Comparison of ENCODE assay signal across 9 mouse cellular contexts in genomic region chr19:32358699-32359517, GRCm38 (mm10). TPM values are rescaled to one million over a fixed set of nuclear protein-coding genes. Genes with fewer than 3 reads are reported as not detected.
DNase-seq lines count a peak whose midpoint lies in the region; ATAC-seq and TF ChIP-seq lines count a peak whose summit lies in the region.
"Had no signal": no experiment of that assay in that cellular context is flagged by ENCODE, and none has a peak within 500 bp of the region (broad histone marks: within the 10 kb centered on the region; RNA-seq: fewer than 3 reads in every experiment).

No protein-coding gene starts in this region.

- ATAC-seq in embryonic facial prominence, embryonic 14.5 days (ENCODE audit: low read depth): peak; percentile 50; the same call in 1 of the 2 replicates
- peak; percentile 93 for ATAC-seq in intestine, embryonic 16.5 days
- peak; percentile 44 for ATAC-seq in midbrain, postnatal 0 days (ENCODE audit: low FRiP score)
- ATAC-seq: Patski had no signal

- H3K27ac ChIP-seq in left cerebral cortex, adult 2 months: no peak overlapping the region
- H3K27ac ChIP-seq in embryonic facial prominence, embryonic 14.5 days (replicated peaks; ENCODE audit: low read depth, low read length): no peak overlapping the region
- peak overlapping the region; percentile 27 for H3K27ac ChIP-seq in intestine, embryonic 16.5 days (ENCODE audit: low read length)
- H3K27ac ChIP-seq in midbrain, postnatal 0 days (ENCODE audit: low read depth, low read length): 0 out of 2 replicates have a peak overlapping the region, but pooled peaks have one; percentile 47

- H3K4me2 ChIP-seq in embryonic facial prominence, embryonic 14.5 days (ENCODE audit: low read depth, low read length): no peak overlapping the region
- peak overlapping the region; percentile 23; the same call in 1 of the 2 replicates for H3K4me2 ChIP-seq in intestine, embryonic 16.5 days (ENCODE audit: low read depth, low read length)
- peak overlapping the region; percentile 35 for H3K4me2 ChIP-seq in midbrain, postnatal 0 days (ENCODE audit: low read depth, low read length, poor library complexity, severe bottlenecking)

- H3K9ac ChIP-seq in embryonic facial prominence, embryonic 14.5 days (ENCODE audit: low read depth, low read length): no peak overlapping the region
- H3K9ac ChIP-seq in intestine, embryonic 16.5 days (ENCODE audit: low read depth, low read length): no peak overlapping the region
- H3K9ac ChIP-seq in midbrain, postnatal 0 days (replicated peaks; ENCODE audit: low read length, poor library complexity, severe bottlenecking): no peak overlapping the region

- no peaks in the 10 kb centered on the region for H3K27me3 ChIP-seq in embryonic facial prominence, embryonic 14.5 days (replicated peaks; ENCODE audit: control insufficient read depth, insufficient read depth, low read length)
- no peaks in the 10 kb centered on the region for H3K27me3 ChIP-seq in intestine, embryonic 16.5 days (replicated peaks; ENCODE audit: control insufficient read depth, insufficient read depth, low read length)
- no peaks in the 10 kb centered on the region for H3K27me3 ChIP-seq in midbrain, postnatal 0 days (ENCODE audit: insufficient read depth, low read length)
- H3K27me3 ChIP-seq: Patski had no signal

- 88% methylated on average over 12 of the region's 12 CpGs for WGBS in embryonic facial prominence, embryonic 14.5 days
- 39% methylated on average over 12 of the region's 12 CpGs for WGBS in intestine, embryonic 16.5 days
- 33% methylated on average over 12 of the region's 12 CpGs for WGBS in midbrain, postnatal 0 days

- no peak overlapping the region for H3K4me3 ChIP-seq in left cerebral cortex, adult 2 months
- H3K4me3 ChIP-seq in embryonic facial prominence, embryonic 14.5 days (ENCODE audit: low read depth, low read length): no peak overlapping the region
- H3K4me3 ChIP-seq in intestine, embryonic 16.5 days (ENCODE audit: low read length): peak overlapping the region; percentile 25; the same call in 1 of the 2 replicates
- H3K4me3 ChIP-seq in midbrain, postnatal 0 days (ENCODE audit: low read depth, low read length): no peak overlapping the region

- H3K36me3 ChIP-seq in embryonic facial prominence, embryonic 14.5 days (ENCODE audit: control insufficient read depth, insufficient read depth, low read length): no peaks in the 10 kb centered on the region
- no peaks in the 10 kb centered on the region for H3K36me3 ChIP-seq in intestine, embryonic 16.5 days (ENCODE audit: control insufficient read depth, insufficient read depth, low read length)
- no peaks in the 10 kb centered on the region for H3K36me3 ChIP-seq in midbrain, postnatal 0 days (ENCODE audit: insufficient read depth, low read length)

- TF ChIP-seq CTCF in left cerebral cortex, adult 2 months (IDR thresholded peaks at IDR 0.05): no peak
- no peak for TF ChIP-seq CTCF in midbrain, postnatal 0 days (IDR thresholded peaks at IDR 0.05)

- no peaks in the 10 kb centered on the region for H3K9me3 ChIP-seq in embryonic facial prominence, embryonic 14.5 days (ENCODE audit: control insufficient read depth, low read length)
- no peaks in the 10 kb centered on the region; the same call in 1 of the 2 replicates for H3K9me3 ChIP-seq in intestine, embryonic 16.5 days (ENCODE audit: control insufficient read depth, low read length)
- no peaks in the 10 kb centered on the region for H3K9me3 ChIP-seq in midbrain, postnatal 0 days (ENCODE audit: low read length)

- intact Hi-C loops in left cerebral cortex, postnatal 25 days (cut with DNase I): no loop called here
- intact Hi-C loops in left cerebral cortex, adult 2 months (cut with DNase I): no loop called here

- peak; percentile 51 to 53 for DNase-seq in left cerebral cortex, postnatal 25 days (ENCODE audit: low spot score in 2 of 2)
- no peak for DNase-seq in left cerebral cortex, adult 2 months (ENCODE audit: extremely low spot score in 1 of 2, low spot score in 2 of 2)
- no peak for DNase-seq in embryonic facial prominence, embryonic 14.5 days (ENCODE audit: low spot score)
- peak; percentile 57 for DNase-seq in midbrain, postnatal 0 days (ENCODE audit: low spot score)
- no peak for DNase-seq in urinary bladder, postnatal 10 days (ENCODE audit: low spot score)
- no peak for DNase-seq in cerebellum, postnatal 36 days
- DNase-seq: cerebellum, adult 9-11 months had no signal

- H3K4me1 ChIP-seq in embryonic facial prominence, embryonic 14.5 days (ENCODE audit: control insufficient read depth, insufficient read depth, low read length): peaks cover 12% of the 10 kb centered on the region
- peaks cover 25% of the 10 kb centered on the region for H3K4me1 ChIP-seq in intestine, embryonic 16.5 days (ENCODE audit: control insufficient read depth, insufficient read depth, low read length)
- peaks cover 4% of the 10 kb centered on the region; the same call in 1 of the 2 replicates for H3K4me1 ChIP-seq in midbrain, postnatal 0 days (ENCODE audit: insufficient read depth, low read length)

RNA-seq across cellular contexts. Expression of gene Sgms1, which starts 30.6 kb away (rescaled TPM):
- total RNA-seq in left cerebral cortex, postnatal 25 days (2021): 10 to 100 TPM; 44.2 to 53.5 TPM
- 10 to 100 TPM; 58.8 to 59.5 TPM for total RNA-seq in left cerebral cortex, adult 2 months (2021)
- 29.7 and 31.3 TPM in 2 replicates for polyA plus RNA-seq in embryonic facial prominence, embryonic 14.5 days (2014; fragmentation: Nextera tagmentation; extraction: Ambion mirVana)
- 33.1 and 33.5 TPM in 2 replicates for polyA plus RNA-seq in intestine, embryonic 16.5 days (2015; fragmentation: Nextera tagmentation; extraction: Ambion mirVana)
- total RNA-seq in midbrain, postnatal 0 days (2014; rRNA removed): 28.4 and 32.3 TPM in 2 replicates
- 17.4 and 21.3 TPM in 2 replicates for polyA plus RNA-seq in midbrain, postnatal 0 days (2015; fragmentation: Nextera tagmentation; extraction: Ambion mirVana)

Comparison
In these comparisons a context has a peak if more than half of its experiments do, and no peak if none do; other contexts are left out.
1. DNase-seq: peak in left cerebral cortex, postnatal 25 days (2 of 2) and midbrain, postnatal 0 days (single experiment); none in left cerebral cortex, adult 2 months (0 of 2), embryonic facial prominence, embryonic 14.5 days (single experiment), urinary bladder, postnatal 10 days (single experiment) and cerebellum, postnatal 36 days (0 of 2).
2. H3K27ac ChIP-seq: peak in intestine, embryonic 16.5 days (single experiment) and midbrain, postnatal 0 days (single experiment); none in left cerebral cortex, adult 2 months (single experiment) and embryonic facial prominence, embryonic 14.5 days (single experiment).
3. Peak in every context shown above with its lines, with median percentiles within 50 percentile points of each other: ATAC-seq.